Mouse (Mus musculus) neural tube, embryonic 10.5 days (tissue): Measurements from ENCODE around the gene Slc46a2.

Source experiments
- DNase-seq: peaks from one replicate; pipeline ENCODE4 v3.0.0-alpha.2; 2017; ENCODE audit warnings: low spot score; ENCODE audit errors: extremely low spot score

Gene Slc46a2

GRCm38 (mm10) chr4:59859693-59860425, 55.0 kb downstream of the Slc46a2 start:
- no peak for DNase-seq
